Mouse (Mus musculus) neural tube, embryonic 11.5 days (tissue): Measurements from ENCODE around the gene Fmn2. TPM values are rescaled to one million over a fixed set of nuclear protein-coding genes. Genes with fewer than 3 reads are reported as not detected.

Experiments used
- ATAC-seq: fragments of 200-750 bp; cut with Nextera tagmentation; 2 replicates; pipeline ENCODE4 v1.8.0; 2017; ENCODE audit warnings: moderate number of reproducible peaks, mild to moderate bottlenecking, moderate TSS enrichment, moderate library complexity; ENCODE audit not compliant: insufficient read depth, low FRiP score, low TSS enrichment
- DNase-seq: peaks from one replicate; pipeline ENCODE4 v3.0.0-alpha.2; 2015; ENCODE audit warnings: low spot score
- H3K27ac ChIP-seq: fragments of 300-500 bp; sonication (generic); 2 replicates; pipeline ENCODE4 v1.5.1; 2014; ENCODE audit warnings: low read depth, mild to moderate bottlenecking, low read length
- H3K27me3 ChIP-seq: fragments of 300-500 bp; sonication (generic); 2 replicates; pipeline ENCODE4 v1.6.1; 2014; ENCODE audit warnings: mild to moderate bottlenecking, low read length, mixed read lengths; ENCODE audit not compliant: control insufficient read depth, insufficient read depth
- H3K36me3 ChIP-seq: fragments of 300-500 bp; sonication (generic); 2 replicates; pipeline ENCODE4 v1.6.1; 2014; ENCODE audit warnings: mild to moderate bottlenecking, low read length, moderate library complexity, mixed read lengths; ENCODE audit not compliant: control insufficient read depth, insufficient read depth
- H3K4me1 ChIP-seq: fragments of 300-500 bp; sonication (generic); 2 replicates; pipeline ENCODE4 v1.6.1; 2014; ENCODE audit warnings: low read length, mixed read lengths; ENCODE audit not compliant: control insufficient read depth, insufficient read depth
- H3K4me2 ChIP-seq: fragments of 300-500 bp; sonication (generic); 2 replicates; pipeline ENCODE4 v1.6.1; 2014; ENCODE audit warnings: low read depth, mild to moderate bottlenecking, moderate library complexity
- H3K4me3 ChIP-seq: fragments of 300-500 bp; sonication (generic); 2 replicates; pipeline ENCODE4 v1.5.1; 2014; ENCODE audit warnings: low read depth, low read length
- H3K9ac ChIP-seq: fragments of 300-500 bp; sonication (generic); 2 replicates; pipeline ENCODE4 v1.6.1; 2014; ENCODE audit warnings: mild to moderate bottlenecking, low read length
- H3K9me3 ChIP-seq: fragments of 300-500 bp; sonication (generic); 2 replicates; pipeline ENCODE4 v1.6.1; 2016; ENCODE audit warnings: low read length; ENCODE audit not compliant: control insufficient read depth
- WGBS: fragments of 180-500 bp; shearing (Covaris S2); extraction: QIAGEN DNeasy Blood & Tissue Kit; methylation state at CpG from one replicate; pipeline ENCODE4 v1.1.7; 2014; 5-methylcytosine and 5-hydroxymethylcytosine counted together
- polyA plus RNA-seq: library from polyadenylated mRNA; unstranded; fragments of >200 nt; fragmentation: Nextera tagmentation; extraction: Ambion mirVana; gene quantifications from 2 replicates; pipeline ENCODE4 v1.2.1, GENCODE M21; 2014

The Fmn2 gene
- polyA plus RNA-seq, 1 experiment from 2014 or later = 7.4 TPM

DNA sequence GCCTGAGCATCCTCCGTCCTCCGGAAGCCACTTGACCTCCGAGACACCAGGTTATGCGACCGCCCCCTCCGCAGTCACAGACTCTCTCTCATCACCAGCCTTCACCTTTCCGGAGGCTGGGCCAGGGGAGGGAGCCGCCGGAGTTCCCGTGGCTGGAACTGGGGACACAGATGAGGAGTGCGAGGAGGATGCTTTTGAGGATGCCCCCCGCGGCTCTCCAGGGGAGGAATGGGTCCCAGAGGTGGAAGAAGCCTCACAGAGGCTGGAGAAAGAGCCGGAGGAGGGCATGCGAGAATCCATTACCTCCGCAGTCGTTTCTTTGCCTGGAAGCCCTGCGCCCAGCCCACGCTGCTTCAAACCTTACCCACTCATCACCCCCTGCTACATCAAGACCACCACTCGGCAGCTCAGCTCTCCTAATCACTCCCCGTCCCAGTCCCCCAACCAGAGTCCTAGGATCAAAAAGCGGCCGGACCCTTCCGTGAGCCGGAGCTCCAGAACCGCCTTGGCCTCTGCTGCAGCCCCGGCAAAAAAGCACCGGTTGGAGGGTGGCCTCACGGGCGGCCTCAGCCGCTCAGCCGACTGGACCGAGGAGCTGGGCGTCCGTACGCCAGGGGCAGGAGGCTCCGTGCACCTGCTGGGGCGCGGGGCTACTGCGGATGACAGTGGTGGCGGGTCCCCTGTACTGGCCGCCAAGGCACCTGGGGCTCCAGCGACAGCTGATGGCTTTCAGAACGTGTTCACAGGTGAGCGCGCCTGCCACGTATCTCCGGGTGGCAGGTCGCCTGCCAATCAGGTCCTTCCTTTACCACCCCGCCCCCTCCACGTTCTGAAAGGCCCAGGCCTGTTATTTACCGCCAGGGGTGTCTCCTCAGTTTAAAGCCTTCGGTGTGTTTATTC is 1.5 kb downstream of the Fmn2 start:
- Histone ChIP-seq H3K4me3 (peak overlapping the region; percentile 75), H3K4me1 (peaks cover 15% of the 10 kb centered on the region; the same call in 1 of the 2 replicates), H3K9ac (peak overlapping the region; percentile 87), H3K36me3 (no peaks in the 10 kb centered on the region), H3K27me3 (no peaks in the 10 kb centered on the region), H3K27ac (peak overlapping the region; percentile 8; the same call in 1 of the 2 replicates), H3K9me3 (no peaks in the 10 kb centered on the region), H3K4me2 (peak overlapping the region; percentile 90)
- WGBS = under 1% methylated on average over 53 of the region's 53 CpGs
- ATAC-seq (peak; percentile 5; the same call in 1 of the 2 replicates), DNase-seq (peak; percentile 33)

DNA sequence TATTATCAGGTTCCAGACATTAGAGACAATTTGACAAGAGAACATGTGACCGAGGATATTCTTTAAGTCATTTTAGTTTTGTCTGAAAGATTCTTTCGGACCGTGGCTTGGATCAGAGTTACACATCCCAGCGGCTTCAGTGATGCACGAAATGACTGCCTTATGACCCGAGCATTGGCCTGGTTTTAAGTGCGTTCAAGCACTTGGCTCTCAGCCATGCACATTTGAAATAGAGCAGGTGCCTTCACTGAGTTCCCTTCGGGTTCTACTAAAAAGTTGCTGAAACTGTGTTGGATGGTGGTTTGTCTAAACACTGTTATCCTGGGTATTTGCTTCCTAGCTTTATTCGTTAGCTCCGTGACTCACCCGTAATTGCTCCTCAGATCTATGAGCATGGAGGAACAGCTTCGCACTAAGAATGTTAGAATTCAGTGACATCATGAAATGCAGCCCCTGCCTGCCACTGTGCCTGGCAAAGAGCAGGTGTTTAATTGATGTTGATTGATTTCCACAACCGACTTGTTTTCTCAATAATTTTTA is 7.0 kb downstream of the Fmn2 start:
- 73% methylated on average over 13 of the region's 13 CpGs for WGBS
- no peak overlapping the region for H3K4me2 ChIP-seq
- no peak for DNase-seq
- ATAC-seq = no peak
- no peaks in the 10 kb centered on the region for H3K9me3 ChIP-seq
- H3K4me1 ChIP-seq = peaks cover 11% of the 10 kb centered on the region; the same call in 1 of the 2 replicates
- H3K27ac ChIP-seq = no peak overlapping the region
- no peak overlapping the region for H3K9ac ChIP-seq
- H3K4me3 ChIP-seq = no peak overlapping the region
- no peaks in the 10 kb centered on the region for H3K27me3 ChIP-seq
- H3K36me3 ChIP-seq = no peaks in the 10 kb centered on the region

DNA sequence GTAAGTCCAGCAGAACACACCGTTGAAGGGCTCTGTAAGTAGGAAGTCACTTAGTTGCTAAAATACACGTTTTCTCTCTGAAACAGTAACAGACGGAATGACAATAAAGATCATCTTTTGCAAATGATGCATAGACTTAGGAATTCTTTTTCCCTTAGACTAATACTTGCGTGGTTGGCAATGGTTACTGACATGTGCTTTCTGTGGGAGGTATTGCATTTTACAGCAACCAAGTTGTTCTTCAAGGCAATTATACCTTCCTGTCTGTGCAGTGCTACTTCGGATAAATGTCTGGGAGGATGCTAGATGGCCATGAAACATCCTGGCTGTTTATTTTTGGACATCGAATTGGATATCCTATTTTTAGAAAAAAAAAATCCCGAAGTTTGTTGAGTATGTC is 11.8 kb downstream of the Fmn2 start:
- Histone ChIP-seq H3K36me3 (no peaks in the 10 kb centered on the region), H3K27me3 (no peaks in the 10 kb centered on the region), H3K4me2 (no peak overlapping the region), H3K9ac (no peak overlapping the region), H3K27ac (no peak overlapping the region), H3K9me3 (no peaks in the 10 kb centered on the region), H3K4me1 (no peaks in the 10 kb centered on the region), H3K4me3 (no peak overlapping the region)
- ATAC-seq = no peak
- no peak for DNase-seq
- 92% methylated on average over 7 of the region's 7 CpGs for WGBS

DNA sequence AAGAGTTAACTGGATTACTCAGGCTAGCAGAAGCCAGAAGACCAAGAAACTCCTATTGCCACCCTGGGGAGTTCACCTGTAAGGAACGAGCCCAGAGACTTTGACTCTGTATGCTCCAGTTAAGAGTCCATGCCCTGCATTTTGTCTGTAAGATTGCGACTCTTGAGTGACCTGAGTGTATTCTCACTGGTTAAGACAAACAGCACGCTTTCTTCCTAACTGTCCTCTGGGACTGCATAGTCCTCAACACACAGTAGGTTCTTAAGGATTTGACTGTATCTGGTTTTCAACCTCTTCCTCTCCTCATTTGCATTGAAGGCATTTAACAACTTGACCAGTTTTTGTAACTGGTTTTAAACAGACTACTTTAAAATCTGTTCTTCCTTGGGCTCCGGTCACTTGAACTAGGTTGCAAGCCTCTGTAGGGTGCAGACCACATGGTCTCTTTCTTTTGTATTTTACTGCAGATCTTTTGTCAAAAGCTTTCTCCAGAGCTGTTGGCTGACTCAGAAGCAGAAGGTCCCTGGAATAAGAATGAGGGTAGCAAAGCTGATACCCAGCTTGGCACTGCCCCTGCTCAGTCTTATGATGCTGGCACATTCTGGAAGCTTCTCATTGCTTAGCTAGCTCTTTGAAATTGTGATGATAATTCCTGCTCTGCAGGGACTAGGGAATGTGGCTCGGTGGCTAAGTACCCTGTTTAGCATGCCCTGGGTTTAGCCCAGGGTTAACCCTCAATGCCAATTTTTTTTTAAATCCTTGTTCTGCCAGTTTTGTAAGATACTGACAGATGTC is 20.5 kb downstream of the Fmn2 start:
- no peaks in the 10 kb centered on the region for H3K27me3 ChIP-seq
- H3K4me3 ChIP-seq = no peak overlapping the region
- no peak overlapping the region for H3K27ac ChIP-seq
- 73% methylated on average over 5 of the region's 5 CpGs for WGBS
- no peaks in the 10 kb centered on the region for H3K9me3 ChIP-seq
- no peak for ATAC-seq
- DNase-seq = no peak
- H3K36me3 ChIP-seq = no peaks in the 10 kb centered on the region
- H3K9ac ChIP-seq = no peak overlapping the region
- H3K4me1 ChIP-seq = no peaks in the 10 kb centered on the region
- no peak overlapping the region for H3K4me2 ChIP-seq

DNA sequence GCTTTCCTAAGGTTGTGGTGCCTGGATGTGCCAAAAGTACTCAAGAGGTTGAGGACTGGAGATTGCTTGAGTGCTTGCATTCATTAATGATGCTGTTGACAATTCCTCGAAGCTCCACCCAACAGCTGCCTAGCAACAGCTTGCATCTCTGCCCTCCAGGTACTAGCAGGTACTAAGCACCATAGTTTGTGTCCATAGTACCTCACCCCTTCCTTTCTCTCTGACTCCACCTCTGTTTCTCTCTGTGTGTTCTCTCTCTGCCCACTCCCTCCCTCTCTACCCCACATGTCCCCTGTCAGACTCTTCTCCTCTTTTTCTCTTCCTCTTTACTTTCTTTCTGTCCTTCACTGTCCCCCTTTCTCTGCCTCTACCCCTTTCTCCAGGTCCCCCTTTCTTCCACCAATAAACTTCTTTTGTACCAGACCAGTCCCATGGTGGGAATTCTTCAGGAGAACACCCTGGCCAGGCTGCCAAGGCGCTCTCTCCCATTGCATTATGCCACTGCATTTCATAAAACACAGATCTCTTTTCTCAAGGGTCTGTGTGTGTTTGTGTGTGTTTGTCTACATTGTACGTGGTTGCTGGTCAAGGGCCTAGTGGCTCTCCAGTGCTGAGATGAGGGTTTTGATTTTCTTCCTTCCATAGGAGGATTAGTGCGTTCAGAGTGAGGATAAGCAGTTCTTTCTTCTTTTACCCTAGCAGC is 21.3 kb downstream of the Fmn2 start:
- Histone ChIP-seq H3K4me1 (no peaks in the 10 kb centered on the region), H3K9ac (no peak overlapping the region), H3K4me3 (no peak overlapping the region), H3K4me2 (no peak overlapping the region), H3K27ac (no peak overlapping the region), H3K27me3 (no peaks in the 10 kb centered on the region), H3K9me3 (no peaks in the 10 kb centered on the region), H3K36me3 (no peaks in the 10 kb centered on the region)
- no peak for ATAC-seq
- WGBS = 82% methylated on average over 4 of the region's 4 CpGs
- DNase-seq = no peak

DNA sequence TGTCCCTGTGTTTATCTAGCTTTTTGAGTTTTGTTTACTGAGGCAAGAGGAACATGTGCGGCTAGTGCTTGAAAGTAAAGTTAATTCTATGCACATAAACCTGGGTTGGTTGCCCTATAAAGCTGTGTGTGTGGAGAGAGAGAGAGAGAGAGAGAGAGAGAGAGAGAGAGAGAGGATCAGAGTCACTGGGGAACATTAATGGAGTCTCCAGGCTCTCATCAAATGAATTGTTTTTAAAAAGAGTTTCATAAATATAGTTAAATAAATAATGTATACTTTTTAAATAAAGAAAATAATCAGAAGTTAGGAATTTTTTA is 21.8 kb downstream of the Fmn2 start:
- ATAC-seq = no peak

DNA sequence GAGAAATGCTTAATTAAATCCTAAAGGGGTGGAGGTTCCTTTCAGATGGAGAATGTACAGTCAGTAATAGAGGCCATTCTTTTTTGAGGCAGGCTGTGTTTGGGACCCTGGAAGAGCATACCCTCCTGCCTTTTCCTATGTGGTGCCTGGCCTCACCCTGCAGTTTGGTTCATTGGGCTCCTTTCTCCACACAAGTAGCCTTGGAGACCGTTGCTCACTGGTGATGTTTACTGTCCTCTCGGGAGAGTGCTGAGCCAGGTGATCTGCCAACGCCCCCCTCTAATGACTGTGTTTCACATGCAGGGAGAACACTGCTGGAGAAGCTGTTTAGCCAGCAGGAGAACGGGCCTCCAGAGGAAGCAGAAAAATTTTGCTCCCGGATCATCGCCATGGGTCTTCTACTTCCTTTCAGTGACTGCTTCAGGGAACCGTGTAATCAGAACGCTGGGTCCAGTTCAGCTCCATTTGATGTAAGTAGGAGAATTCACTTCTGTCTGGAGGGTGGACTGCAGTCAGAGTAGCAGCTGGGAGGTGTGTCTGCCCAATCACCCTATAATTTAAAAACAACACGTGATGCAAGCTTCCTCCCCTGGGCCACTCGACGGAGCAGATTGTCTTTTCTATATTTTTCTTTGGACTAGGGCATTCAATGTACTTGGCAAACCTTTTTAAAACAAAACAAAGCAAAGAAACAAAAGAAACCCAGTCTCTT is 35.3 kb downstream of the Fmn2 start:
- DNase-seq (peak; percentile 16), ATAC-seq (peak; percentile 74)
- H3K27me3 ChIP-seq = no peaks in the 10 kb centered on the region
- 33% methylated on average over 11 of the region's 11 CpGs for WGBS
- H3K9me3 ChIP-seq = no peaks in the 10 kb centered on the region
- H3K4me1 ChIP-seq = 0 out of 2 replicates have a peak, but pooled peaks cover 7% of the 10 kb centered on the region
- H3K4me2 ChIP-seq = no peak overlapping the region
- no peak overlapping the region for H3K9ac ChIP-seq
- no peaks in the 10 kb centered on the region for H3K36me3 ChIP-seq
- no peak overlapping the region for H3K4me3 ChIP-seq
- H3K27ac ChIP-seq = peak overlapping the region; percentile 42; the same call in 1 of the 2 replicates

More for the DNA sequence above, 21.8 kb downstream of the Fmn2 start:
- DNase-seq = no peak
- Histone ChIP-seq H3K4me3 (no peak overlapping the region), H3K9ac (no peak overlapping the region), H3K27me3 (no peaks in the 10 kb centered on the region), H3K9me3 (no peaks in the 10 kb centered on the region), H3K36me3 (no peaks in the 10 kb centered on the region), H3K4me1 (no peaks in the 10 kb centered on the region), H3K4me2 (no peak overlapping the region), H3K27ac (no peak overlapping the region)
- WGBS = 74% methylated on average over 1 of the region's 1 CpGs

DNA sequence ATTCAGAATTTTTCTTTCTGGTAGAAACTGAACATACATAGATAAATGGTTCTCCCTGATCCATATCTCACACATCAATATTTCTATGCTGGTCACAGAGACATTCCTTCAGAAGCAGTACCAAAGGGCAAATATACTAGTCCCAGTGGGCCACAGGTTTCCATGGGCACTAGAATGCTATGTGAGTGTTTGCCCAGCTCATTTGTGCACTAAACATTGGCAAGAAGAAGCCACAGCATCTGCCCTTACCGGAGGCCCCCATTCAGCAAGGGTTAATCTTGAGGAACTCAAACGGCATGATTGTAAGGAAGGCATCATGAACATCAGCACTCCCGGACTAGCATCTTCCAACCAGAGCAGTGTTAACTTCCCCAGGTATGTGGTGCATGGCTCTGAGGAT is 35.9 kb downstream of the Fmn2 start:
- whole genome bisulfite sequencing = 65% methylated on average over 3 of the region's 3 CpGs
- no peak; the same call in 1 of the 2 replicates for ATAC-seq

More for the DNA sequence above, 35.9 kb downstream of the Fmn2 start:
- Histone ChIP-seq H3K4me2 (no peak overlapping the region), H3K9me3 (no peaks in the 10 kb centered on the region), H3K4me3 (no peak overlapping the region), H3K4me1 (0 out of 2 replicates have a peak, but pooled peaks cover 7% of the 10 kb centered on the region), H3K9ac (no peak overlapping the region), H3K27ac (no peak overlapping the region), H3K36me3 (no peaks in the 10 kb centered on the region), H3K27me3 (no peaks in the 10 kb centered on the region)
- DNase-seq = no peak
